Mouse (Mus musculus): ENCODE results near the gene Ap1g2. TPM values are rescaled to one million over a fixed set of nuclear protein-coding genes. Genes with fewer than 3 reads are reported as not detected.

Gene Ap1g2
- total and polyA plus RNA-seq, 2 experiments from 2014 or later, result 8.9 to 11.6 TPM

DNA sequence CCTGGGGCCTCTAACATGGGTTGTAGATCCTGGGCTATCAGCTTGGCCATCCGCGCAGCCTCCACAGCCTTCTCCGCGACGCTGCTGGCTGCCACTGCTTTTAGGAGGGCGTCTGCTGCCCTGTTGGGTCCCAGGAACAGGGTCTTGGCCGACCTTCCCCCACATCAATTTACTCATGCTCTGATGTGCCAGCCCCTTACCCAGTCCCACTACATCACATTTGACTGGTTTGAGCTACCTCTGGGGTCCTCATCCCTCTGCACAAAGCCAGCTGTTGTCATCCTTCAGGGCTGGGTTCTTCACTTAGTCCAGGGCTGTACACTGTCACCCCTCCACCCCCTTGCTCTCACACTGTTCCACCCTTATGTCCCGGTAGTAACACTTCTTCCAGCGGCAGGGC is 3.7 kb upstream of the Ap1g2 start:
- H3K9ac ChIP-seq (replicated peaks; ENCODE audit: low read length, poor library complexity, severe bottlenecking), result no peak overlapping the region
- no peaks in the 10 kb centered on the region for H3K27me3 ChIP-seq (ENCODE audit: insufficient read depth, low read length)
- H3K4me1 ChIP-seq (ENCODE audit: insufficient read depth, low read length), result peaks cover 39% of the 10 kb centered on the region
- no peak for TF ChIP-seq CTCF (IDR thresholded peaks at IDR 0.05)
- 41% methylated on average over 9 of the region's 9 CpGs for WGBS
- H3K4me2 ChIP-seq (ENCODE audit: low read depth, low read length, poor library complexity, severe bottlenecking), result no peak overlapping the region
- H3K4me3 ChIP-seq (ENCODE audit: low read depth, low read length), result no peak overlapping the region
- H3K36me3 ChIP-seq (ENCODE audit: insufficient read depth, low read length), result peaks cover 6% of the 10 kb centered on the region
- peak overlapping the region; percentile 88; the same call in 1 of the 2 replicates for H3K27ac ChIP-seq (ENCODE audit: low read depth, low read length)
- H3K9me3 ChIP-seq (ENCODE audit: low read length), result no peaks in the 10 kb centered on the region
- DNase-seq (ENCODE audit: low spot score), result no peak
- ATAC-seq (ENCODE audit: low FRiP score), result no peak

DNA sequence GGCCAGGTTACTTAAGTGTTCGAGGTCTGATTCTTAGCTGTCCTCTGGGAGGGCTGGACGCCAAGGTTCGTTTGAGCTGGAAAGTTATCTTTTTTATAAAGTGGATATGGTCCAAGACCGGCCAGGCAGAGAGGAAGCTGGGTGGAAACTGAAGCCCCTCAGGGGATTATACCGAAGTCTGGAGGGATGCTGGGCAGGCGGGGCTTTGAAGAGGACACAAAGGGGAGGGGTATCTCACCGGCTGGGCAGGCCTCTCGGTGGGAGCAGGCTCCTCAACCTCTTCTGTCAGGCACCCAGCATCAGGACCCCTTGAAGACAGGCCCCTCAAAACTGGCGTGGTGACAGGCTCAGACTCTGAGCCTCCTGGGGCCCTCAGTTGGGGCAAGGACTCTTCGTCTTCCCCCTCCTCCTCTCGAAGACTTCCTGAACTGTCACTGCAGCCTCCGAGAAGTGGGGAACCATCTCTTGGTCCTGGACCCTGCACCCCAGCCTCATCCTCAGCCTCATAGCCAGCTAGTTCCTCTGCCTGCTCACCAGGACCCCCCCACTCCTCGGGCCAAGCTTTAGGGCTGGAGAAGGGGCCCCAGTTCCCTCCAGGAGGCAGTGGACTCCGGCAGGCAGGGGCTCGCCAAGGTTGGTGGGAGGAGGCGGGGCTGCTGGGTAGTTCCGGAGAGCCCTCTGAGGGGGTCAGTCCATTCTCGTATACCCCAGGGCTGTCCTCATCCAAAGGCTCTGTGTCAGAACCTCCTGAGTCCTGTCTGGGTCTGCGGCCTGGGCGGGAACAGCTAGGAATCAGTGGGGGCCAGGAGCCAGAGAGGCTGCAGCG is 2.9 kb upstream of the Ap1g2 start:
- Histone ChIP-seq H3K36me3 (ENCODE audit: insufficient read depth, low read length) (peaks cover 6% of the 10 kb centered on the region), H3K4me3 (ENCODE audit: low read depth, low read length) (no peak overlapping the region), H3K27me3 (ENCODE audit: insufficient read depth, low read length) (no peaks in the 10 kb centered on the region), H3K9ac (replicated peaks; ENCODE audit: low read length, poor library complexity, severe bottlenecking) (peak overlapping the region; percentile 51), H3K9me3 (ENCODE audit: low read length) (no peaks in the 10 kb centered on the region), H3K27ac (ENCODE audit: low read depth, low read length) (peak overlapping the region; percentile 88), H3K4me2 (ENCODE audit: low read depth, low read length, poor library complexity, severe bottlenecking) (peak overlapping the region; percentile 25), H3K4me1 (ENCODE audit: insufficient read depth, low read length) (peaks cover 40% of the 10 kb centered on the region)
- no peak for TF ChIP-seq CTCF (IDR thresholded peaks at IDR 0.05)
- ATAC-seq (ENCODE audit: low FRiP score) (no peak), DNase-seq (ENCODE audit: low spot score) (no peak)
- 7% methylated on average over 21 of the region's 21 CpGs for WGBS

DNA sequence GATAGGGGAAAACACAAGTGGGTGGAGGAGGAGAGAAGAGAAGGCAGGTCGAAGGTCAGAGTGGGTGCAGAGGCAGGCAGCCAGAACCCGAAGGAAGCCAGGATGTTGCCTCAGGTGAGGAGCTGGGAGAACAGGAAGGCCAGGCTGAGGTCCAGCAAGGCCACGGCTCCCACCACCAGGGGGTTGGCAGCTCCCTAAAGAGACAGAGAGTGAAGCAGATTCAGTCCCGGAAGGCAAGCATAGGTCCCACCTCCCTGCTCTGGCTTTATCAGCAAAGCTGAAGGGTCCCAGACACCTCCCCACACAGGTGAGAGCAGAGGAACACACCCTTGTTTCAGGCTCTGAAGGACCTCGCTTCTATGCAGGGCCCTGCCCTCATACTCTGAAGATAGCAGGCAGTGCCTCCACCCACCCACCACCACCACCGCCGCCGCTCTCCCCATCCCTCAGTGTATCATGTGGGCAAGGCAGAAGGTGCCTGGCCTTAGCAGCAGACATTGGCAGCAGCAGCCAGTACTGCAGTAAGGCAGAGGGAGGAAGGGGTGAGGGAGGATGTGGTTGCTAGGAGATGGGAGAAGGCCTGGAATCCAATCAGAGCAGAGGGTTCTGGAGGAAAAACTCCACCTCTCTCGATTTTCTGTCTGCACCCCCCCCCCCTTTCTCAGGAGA is 1.9 kb upstream of the Ap1g2 start:
- 23% methylated on average over 9 of the region's 9 CpGs for WGBS
- H3K9ac ChIP-seq (replicated peaks; ENCODE audit: low read length, poor library complexity, severe bottlenecking), result peak overlapping the region; percentile 39; the same call in 1 of the 2 replicates
- DNase-seq (ENCODE audit: low spot score) (peak; percentile 91), ATAC-seq (ENCODE audit: low FRiP score) (peak; percentile 82)
- H3K4me2 ChIP-seq (ENCODE audit: low read depth, low read length, poor library complexity, severe bottlenecking), result peak overlapping the region; percentile 32
- H3K27ac ChIP-seq (ENCODE audit: low read depth, low read length), result peak overlapping the region; percentile 88
- TF ChIP-seq CTCF (IDR thresholded peaks at IDR 0.05), result peak; percentile 35; the same call in 1 of the 2 replicates
- no peaks in the 10 kb centered on the region for H3K27me3 ChIP-seq (ENCODE audit: insufficient read depth, low read length)
- H3K36me3 ChIP-seq (ENCODE audit: insufficient read depth, low read length), result peaks cover 5% of the 10 kb centered on the region
- no peaks in the 10 kb centered on the region for H3K9me3 ChIP-seq (ENCODE audit: low read length)
- peaks cover 32% of the 10 kb centered on the region for H3K4me1 ChIP-seq (ENCODE audit: insufficient read depth, low read length)
- H3K4me3 ChIP-seq (ENCODE audit: low read depth, low read length), result no peak overlapping the region

DNA sequence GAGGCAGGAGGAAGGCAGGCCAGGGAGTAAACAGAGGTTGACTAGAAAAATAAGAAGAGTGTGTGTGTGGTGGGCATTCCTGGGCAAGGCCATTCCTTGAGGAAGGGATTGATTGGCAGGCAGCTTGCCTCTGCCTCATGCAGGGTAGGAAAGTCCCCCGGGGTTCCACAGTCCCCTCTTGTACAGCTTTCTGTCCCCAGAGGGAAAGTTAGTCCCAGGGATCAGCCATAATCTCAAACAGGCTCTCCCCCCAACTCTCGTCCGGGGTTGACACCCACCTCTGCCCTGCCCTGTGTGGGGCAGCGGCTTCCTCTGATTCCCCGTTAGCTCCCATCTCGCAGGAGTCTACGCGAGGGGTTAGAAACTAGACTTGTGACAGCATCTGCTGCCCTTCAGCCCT is 597 bp upstream of the Ap1g2 start:
- Histone ChIP-seq H3K9me3 (ENCODE audit: low read length) (no peaks in the 10 kb centered on the region), H3K27me3 (ENCODE audit: insufficient read depth, low read length) (no peaks in the 10 kb centered on the region), H3K4me2 (ENCODE audit: low read depth, low read length, poor library complexity, severe bottlenecking) (no peak overlapping the region), H3K27ac (ENCODE audit: low read depth, low read length) (peak overlapping the region; percentile 77; the same call in 1 of the 2 replicates), H3K4me1 (ENCODE audit: insufficient read depth, low read length) (peaks cover 24% of the 10 kb centered on the region), H3K4me3 (ENCODE audit: low read depth, low read length) (no peak overlapping the region), H3K9ac (replicated peaks; ENCODE audit: low read length, poor library complexity, severe bottlenecking) (no peak overlapping the region), H3K36me3 (ENCODE audit: insufficient read depth, low read length) (no peaks in the 10 kb centered on the region)
- no peak for TF ChIP-seq CTCF (IDR thresholded peaks at IDR 0.05)
- no peak for DNase-seq (ENCODE audit: low spot score)
- no peak for ATAC-seq (ENCODE audit: low FRiP score)
- WGBS, result 59% methylated on average over 8 of the region's 8 CpGs

DNA sequence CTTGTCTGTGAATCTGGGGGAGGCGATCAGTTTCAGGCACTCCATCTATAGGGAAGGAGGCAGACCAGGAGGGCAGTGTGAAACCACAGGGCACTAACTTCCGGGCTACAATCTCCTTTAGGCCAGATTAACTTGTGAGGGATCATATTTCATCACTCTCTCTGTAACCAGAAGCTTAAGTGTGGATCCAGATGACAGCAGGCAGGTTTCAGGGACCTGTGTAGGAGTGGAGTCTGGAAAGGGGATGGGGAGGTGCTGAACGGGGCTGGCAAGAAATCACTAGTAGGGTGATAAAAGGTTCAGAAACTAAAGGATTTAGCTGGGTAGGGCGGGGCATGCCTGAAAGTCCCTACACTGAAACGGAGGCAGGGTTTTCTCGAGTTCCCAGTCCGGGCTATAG is 1.0 kb downstream of the Ap1g2 start:
- TF ChIP-seq CTCF (IDR thresholded peaks at IDR 0.05), result no peak
- Histone ChIP-seq H3K4me1 (ENCODE audit: insufficient read depth, low read length) (peaks cover 21% of the 10 kb centered on the region), H3K9me3 (ENCODE audit: low read length) (no peaks in the 10 kb centered on the region), H3K27ac (ENCODE audit: low read depth, low read length) (peak overlapping the region; percentile 77), H3K27me3 (ENCODE audit: insufficient read depth, low read length) (no peaks in the 10 kb centered on the region), H3K9ac (replicated peaks; ENCODE audit: low read length, poor library complexity, severe bottlenecking) (peak overlapping the region; percentile 66), H3K36me3 (ENCODE audit: insufficient read depth, low read length) (0 out of 2 replicates have a peak, but pooled peaks cover 2% of the 10 kb centered on the region), H3K4me2 (ENCODE audit: low read depth, low read length, poor library complexity, severe bottlenecking) (peak overlapping the region; percentile 90), H3K4me3 (ENCODE audit: low read depth, low read length) (peak overlapping the region; percentile 39; the same call in 1 of the 2 replicates)
- DNase-seq (ENCODE audit: low spot score), result no peak
- no peak for ATAC-seq (ENCODE audit: low FRiP score)
- WGBS, result 4% methylated on average over 7 of the region's 7 CpGs

DNA sequence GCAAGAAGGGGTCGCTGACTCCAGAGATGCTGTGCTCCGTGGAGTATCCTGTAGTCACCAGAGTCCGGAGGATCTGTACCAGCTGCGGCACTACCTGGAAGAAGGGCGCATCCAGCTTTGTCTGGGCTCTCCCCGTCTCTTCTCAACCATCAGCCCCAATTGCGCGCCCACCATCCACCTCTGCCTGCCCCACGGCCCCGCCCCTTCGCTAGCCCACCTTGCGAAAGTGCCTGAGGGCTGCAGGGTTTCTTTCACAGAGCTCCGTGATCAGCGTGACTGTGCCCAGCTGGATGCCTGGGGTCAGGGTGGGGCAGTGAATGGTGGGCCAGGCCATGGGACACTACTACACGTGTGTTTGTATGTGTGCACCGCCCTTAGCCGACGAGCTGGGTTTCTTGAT is 2.0 kb downstream of the Ap1g2 start:
- H3K27me3 ChIP-seq (ENCODE audit: insufficient read depth, low read length), result no peaks in the 10 kb centered on the region
- H3K36me3 ChIP-seq (ENCODE audit: insufficient read depth, low read length), result 0 out of 2 replicates have a peak, but pooled peaks cover 5% of the 10 kb centered on the region
- H3K9me3 ChIP-seq (ENCODE audit: low read length), result no peaks in the 10 kb centered on the region
- no peak overlapping the region for H3K27ac ChIP-seq (ENCODE audit: low read depth, low read length)
- H3K4me2 ChIP-seq (ENCODE audit: low read depth, low read length, poor library complexity, severe bottlenecking), result no peak overlapping the region
- H3K9ac ChIP-seq (replicated peaks; ENCODE audit: low read length, poor library complexity, severe bottlenecking), result no peak overlapping the region
- no peak for TF ChIP-seq CTCF (IDR thresholded peaks at IDR 0.05)
- H3K4me3 ChIP-seq (ENCODE audit: low read depth, low read length), result no peak overlapping the region
- H3K4me1 ChIP-seq (ENCODE audit: insufficient read depth, low read length), result peaks cover 16% of the 10 kb centered on the region
- DNase-seq (ENCODE audit: low spot score) (no peak), ATAC-seq (ENCODE audit: low FRiP score) (no peak)
- WGBS, result 87% methylated on average over 18 of the region's 18 CpGs
